8 mouse cellular contexts compared by ENCODE assay signal in the genomic region with DNA sequence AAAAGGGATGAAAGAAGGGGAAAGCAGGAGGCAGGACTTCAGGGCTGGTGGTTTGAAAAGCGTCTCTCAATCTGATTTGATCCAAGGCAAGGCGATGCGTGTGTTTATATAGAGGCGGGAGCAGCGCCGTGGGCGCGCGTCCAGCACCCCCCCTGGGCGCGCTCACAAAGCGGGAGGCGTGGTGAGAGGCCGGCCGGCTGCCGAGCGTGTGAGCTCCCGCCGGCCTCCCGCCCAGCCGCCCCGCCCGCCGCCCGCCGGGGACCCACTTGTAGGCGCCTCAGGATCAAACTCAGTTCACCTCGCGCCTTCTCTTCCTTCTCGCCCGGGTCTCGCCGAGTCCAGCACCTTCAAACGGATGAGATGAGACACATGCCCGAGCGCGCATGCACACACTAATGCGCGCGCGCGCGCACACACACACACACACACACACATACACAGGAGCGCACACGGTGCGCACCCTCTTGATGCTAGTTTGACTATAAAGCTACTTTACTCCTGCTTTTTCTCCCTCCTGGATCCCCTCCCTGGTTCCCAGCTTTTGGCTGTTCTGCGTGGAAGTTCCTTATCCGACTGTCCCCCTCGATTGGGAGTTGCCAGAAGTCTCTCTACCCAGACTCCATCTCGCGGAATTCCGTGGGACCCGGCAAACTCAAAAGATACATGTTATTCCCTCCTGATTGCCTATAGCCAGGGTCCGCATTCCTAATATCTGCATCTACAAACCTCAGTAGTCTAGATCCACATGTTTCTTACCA. TPM values are rescaled to one million over a fixed set of nuclear protein-coding genes. Genes with fewer than 3 reads are reported as not detected.
DNase-seq lines count a peak whose midpoint lies in the region; ATAC-seq and TF ChIP-seq lines count a peak whose summit lies in the region.

No protein-coding gene starts in this region.

- peaks cover 94% of the 10 kb centered on the region for H3K27me3 ChIP-seq in megakaryocyte, embryonic 14.5 days (replicated peaks)
- peaks cover 87% of the 10 kb centered on the region for H3K27me3 ChIP-seq in heart, embryonic 13.5 days (replicated peaks)
- H3K27me3 ChIP-seq in kidney, postnatal 0 days (ENCODE audit: insufficient read depth, low read length): peaks cover 51% of the 10 kb centered on the region

- peak overlapping the region; percentile 77 for H3K9ac ChIP-seq in heart, embryonic 13.5 days
- 0 out of 2 replicates have a peak overlapping the region, but pooled peaks have one; percentile 37 for H3K9ac ChIP-seq in kidney, postnatal 0 days (ENCODE audit: low read depth, low read length)

- peak overlapping the region; percentile 93 for H3K4me2 ChIP-seq in heart, embryonic 13.5 days
- H3K4me2 ChIP-seq in kidney, postnatal 0 days (ENCODE audit: low read length): peak overlapping the region; percentile 83

- 2% methylated on average over 45 of the region's 54 CpGs for WGBS in heart, embryonic 13.5 days
- 2% methylated on average over 33 of the region's 54 CpGs for whole genome bisulfite sequencing in kidney, postnatal 0 days

- peaks cover 60% of the 10 kb centered on the region for H3K4me1 ChIP-seq in megakaryocyte, embryonic 14.5 days
- peaks cover 13% of the 10 kb centered on the region for H3K4me1 ChIP-seq in brown adipose tissue, adult 24 weeks (ENCODE audit: control insufficient read depth, insufficient read depth, insufficient read length, low read length)
- peaks cover 67% of the 10 kb centered on the region for H3K4me1 ChIP-seq in heart, embryonic 13.5 days
- H3K4me1 ChIP-seq in kidney, postnatal 0 days (replicated peaks; ENCODE audit: insufficient read depth, low read length): peaks cover 39% of the 10 kb centered on the region; the same call in 1 of the 2 replicates

- H3K9me3 ChIP-seq in megakaryocyte, embryonic 14.5 days: no peaks in the 10 kb centered on the region
- H3K9me3 ChIP-seq in heart, embryonic 13.5 days: no peaks in the 10 kb centered on the region
- H3K9me3 ChIP-seq in kidney, postnatal 0 days (replicated peaks; ENCODE audit: low read length): no peaks in the 10 kb centered on the region

- no peaks in the 10 kb centered on the region for H3K36me3 ChIP-seq in megakaryocyte, embryonic 14.5 days (replicated peaks; ENCODE audit: low read length)
- H3K36me3 ChIP-seq in heart, embryonic 13.5 days: no peaks in the 10 kb centered on the region
- no peaks in the 10 kb centered on the region for H3K36me3 ChIP-seq in kidney, postnatal 0 days (ENCODE audit: insufficient read depth, low read length)

- H3K4me3 ChIP-seq in megakaryocyte, embryonic 14.5 days (replicated peaks): peak overlapping the region; percentile 89
- peak overlapping the region; percentile 56 for H3K4me3 ChIP-seq in brown adipose tissue, adult 24 weeks (ENCODE audit: insufficient read depth, low read depth, low read length)
- peak overlapping the region; percentile 52 for H3K4me3 ChIP-seq in heart, embryonic 13.5 days
- H3K4me3 ChIP-seq in kidney, postnatal 0 days (replicated peaks; ENCODE audit: low read depth, low read length): peak overlapping the region; percentile 47

- H3K27ac ChIP-seq in brown adipose tissue, adult 24 weeks (replicated peaks; ENCODE audit: low read depth, low read length): no peak overlapping the region
- no peak overlapping the region for H3K27ac ChIP-seq in heart, embryonic 13.5 days (replicated peaks)
- no peak overlapping the region for H3K27ac ChIP-seq in kidney, postnatal 0 days

- no peak for ATAC-seq in megakaryocyte, adult 5-6 weeks (ENCODE audit: poor library complexity, severe bottlenecking)
- no peak for ATAC-seq in heart, embryonic 13.5 days (ENCODE audit: extremely low read depth, insufficient number of reproducible peaks, low FRiP score, low TSS enrichment)
- ATAC-seq in kidney, postnatal 0 days (replicated peaks; ENCODE audit: low FRiP score, low read depth): no peak

- peak; percentile 49 for DNase-seq in kidney, postnatal 0 days (ENCODE audit: low spot score)
- peak; percentile 57 for DNase-seq in lung, postnatal 25 days (ENCODE audit: low spot score)
- peak; percentile 53 for DNase-seq in testis, postnatal 14 days (ENCODE audit: low spot score)
- no peak for DNase-seq in left cerebral cortex, adult 9 months (ENCODE audit: low spot score in 2 of 2)

- TF ChIP-seq CTCF in kidney, postnatal 0 days (IDR thresholded peaks at IDR 0.05; ENCODE audit: low read depth): no peak

RNA-seq across cellular contexts. Expression of gene Cyp26b1, which starts 4.6 kb away (rescaled TPM):
- polyA plus RNA-seq in megakaryocyte, embryonic 14.5 days (2012; ENCODE audit: insufficient read depth, low replicate concordance): 0.11 TPM in 1 of 2 replicates, not detected in the other
- not detected in 2 replicates for total RNA-seq in megakaryocyte, adult 5-6 weeks (2015)
- total RNA-seq in megakaryocyte, adult 5-6 weeks (2017): not detected in 2 replicates
- 0.67 and 1.1 TPM in 2 replicates for polyA plus RNA-seq in brown adipose tissue, adult 24 weeks (2012; ENCODE audit: insufficient read depth, insufficient read length, missing spikeins)
- 1.4 and 1.9 TPM in 2 replicates for polyA plus RNA-seq in heart, embryonic 13.5 days (2015; fragmentation: Nextera tagmentation; extraction: Ambion mirVana)
- polyA plus RNA-seq in kidney, postnatal 0 days (2015; fragmentation: Nextera tagmentation; extraction: Ambion mirVana): 2.9 and 3.2 TPM in 2 replicates

Comparison
In these comparisons a context has a peak if more than half of its experiments do, and no peak if none do; other contexts are left out.
1. DNase-seq: peak in kidney, postnatal 0 days (single experiment), lung, postnatal 25 days (single experiment) and testis, postnatal 14 days (single experiment); none in left cerebral cortex, adult 9 months (0 of 2).
2. Peak in every context shown above with its lines, with median percentiles within 50 percentile points of each other: H3K4me3 ChIP-seq.